In genomic region chr2:101508116-101508515, GRCm38 (mm10) we compare ENCODE assay signal across 18 mouse cellular contexts.
A peak's percentile ranks its signal among the peaks of the same experiment; 100 is the strongest.
DNase-seq lines count a peak whose midpoint lies in the region; ATAC-seq and TF ChIP-seq lines count a peak whose summit lies in the region.
"Had no signal": no experiment of that assay in that cellular context is flagged by ENCODE, and none has a peak within 500 bp of the region (broad histone marks: within the 10 kb centered on the region; RNA-seq: fewer than 3 reads in every experiment).

No protein-coding gene starts in this region.

- no peak overlapping the region for H3K4me2 ChIP-seq in forebrain, postnatal 0 days (ENCODE audit: low read depth)
- H3K4me2 ChIP-seq in lung, embryonic 14.5 days: no peak overlapping the region
- H3K4me2 ChIP-seq: embryonic facial prominence, embryonic 12.5 days; forebrain, embryonic 12.5 days had no signal

- H3K4me1 ChIP-seq in forebrain, postnatal 0 days (ENCODE audit: insufficient read depth): no peaks in the 10 kb centered on the region
- H3K4me1 ChIP-seq in forebrain, embryonic 10.5 days: no peaks in the 10 kb centered on the region
- no peaks in the 10 kb centered on the region for H3K4me1 ChIP-seq in lung, embryonic 14.5 days (ENCODE audit: insufficient read depth)
- H3K4me1 ChIP-seq: embryonic facial prominence, embryonic 10.5 days; embryonic facial prominence, embryonic 12.5 days; forebrain, embryonic 12.5 days had no signal

- no peaks in the 10 kb centered on the region for H3K36me3 ChIP-seq in forebrain, postnatal 0 days (ENCODE audit: insufficient read depth)
- H3K36me3 ChIP-seq in forebrain, embryonic 10.5 days (replicated peaks): no peaks in the 10 kb centered on the region
- no peaks in the 10 kb centered on the region for H3K36me3 ChIP-seq in lung, embryonic 14.5 days (ENCODE audit: insufficient read depth)
- H3K36me3 ChIP-seq: embryonic facial prominence, embryonic 10.5 days; embryonic facial prominence, embryonic 12.5 days; forebrain, embryonic 12.5 days had no signal

- H3K27ac ChIP-seq in forebrain, postnatal 0 days (ENCODE audit: low read depth, low read length): no peak overlapping the region
- no peak overlapping the region for H3K27ac ChIP-seq in forebrain, embryonic 10.5 days
- H3K27ac ChIP-seq in lung, embryonic 14.5 days (ENCODE audit: low read depth): no peak overlapping the region
- H3K27ac ChIP-seq: embryonic facial prominence, embryonic 10.5 days; embryonic facial prominence, embryonic 12.5 days; forebrain, embryonic 12.5 days had no signal

- H3K4me3 ChIP-seq in forebrain, postnatal 0 days (ENCODE audit: low read depth, low read length): no peak overlapping the region
- H3K4me3 ChIP-seq in forebrain, embryonic 10.5 days: no peak overlapping the region
- no peak overlapping the region for H3K4me3 ChIP-seq in lung, embryonic 14.5 days (ENCODE audit: low read depth, low read length)
- H3K4me3 ChIP-seq: embryonic facial prominence, embryonic 10.5 days; embryonic facial prominence, embryonic 12.5 days; forebrain, embryonic 12.5 days had no signal

- TF ChIP-seq CTCF in forebrain, postnatal 0 days (IDR thresholded peaks at IDR 0.05; ENCODE audit: low read depth): no peak
- TF ChIP-seq CTCF in lung, embryonic 14.5 days (IDR thresholded peaks at IDR 0.05; ENCODE audit: low read depth): no peak
- no peak for TF ChIP-seq CTCF in brain, embryonic 14.5 days (IDR thresholded peaks at IDR 0.05; ENCODE audit: borderline replicate concordance, extremely low read depth, insufficient read depth, insufficient read length)

- H3K9ac ChIP-seq in forebrain, postnatal 0 days: no peak overlapping the region
- no peak overlapping the region for H3K9ac ChIP-seq in lung, embryonic 14.5 days
- H3K9ac ChIP-seq: embryonic facial prominence, embryonic 12.5 days; forebrain, embryonic 12.5 days had no signal

- ATAC-seq in forebrain, postnatal 0 days: no peak
- no peak for ATAC-seq in lung, embryonic 14.5 days (ENCODE audit: insufficient read depth)
- ATAC-seq: forebrain, embryonic 16.5 days had no signal

- no peak for TF ChIP-seq POLR2A in brain, embryonic 14.5 days (IDR thresholded peaks at IDR 0.05; ENCODE audit: borderline replicate concordance, extremely low read depth, insufficient read depth, insufficient read length, poor library complexity, severe bottlenecking)

- no peaks in the 10 kb centered on the region for H3K9me3 ChIP-seq in forebrain, postnatal 0 days (ENCODE audit: low read length)
- no peaks in the 10 kb centered on the region for H3K9me3 ChIP-seq in forebrain, embryonic 10.5 days
- no peaks in the 10 kb centered on the region for H3K9me3 ChIP-seq in lung, embryonic 14.5 days (ENCODE audit: low read depth, low read length)
- H3K9me3 ChIP-seq: embryonic facial prominence, embryonic 10.5 days; embryonic facial prominence, embryonic 12.5 days; forebrain, embryonic 12.5 days had no signal

- no peaks in the 10 kb centered on the region for H3K27me3 ChIP-seq in forebrain, postnatal 0 days (ENCODE audit: insufficient read depth, low read length)
- H3K27me3 ChIP-seq in forebrain, embryonic 10.5 days (ENCODE audit: poor library complexity, severe bottlenecking): no peaks in the 10 kb centered on the region
- H3K27me3 ChIP-seq in lung, embryonic 14.5 days (ENCODE audit: insufficient read depth, low read length): no peaks in the 10 kb centered on the region
- H3K27me3 ChIP-seq: embryonic facial prominence, embryonic 12.5 days; forebrain, embryonic 12.5 days had no signal

- DNase-seq in cerebellum, postnatal 14 days: peak; percentile 8 to 9
- no peak for DNase-seq in cerebellum, postnatal 36 days
- DNase-seq in forebrain, postnatal 0 days: peak; percentile 20
- DNase-seq in forebrain, embryonic 10.5 days (ENCODE audit: extremely low spot score, low spot score): no peak
- peak; percentile 54 for DNase-seq in lung, embryonic 14.5 days
- no peak for DNase-seq in lung, postnatal 10 days
- DNase-seq in brain, embryonic 14.5 days (ENCODE audit: low read depth): peak; percentile 48
- DNase-seq in spleen, postnatal 14 days (ENCODE audit: low spot score in 2 of 2): no peak
- DNase-seq: adrenal gland, adult 2 months; adrenal gland, postnatal 10 days; adrenal gland, postnatal 25 days; cerebellum, adult 18-20 months; cerebellum, adult 8-10 months; cerebellum, adult 9-11 months had no signal

Comparison
In these comparisons a context has a peak if more than half of its experiments do, and no peak if none do; other contexts are left out.
1. DNase-seq: peak in cerebellum, postnatal 14 days (2 of 2), forebrain, postnatal 0 days (single experiment), lung, embryonic 14.5 days (single experiment) and brain, embryonic 14.5 days (single experiment); none in cerebellum, postnatal 36 days (0 of 2), forebrain, embryonic 10.5 days (single experiment), lung, postnatal 10 days (single experiment) and spleen, postnatal 14 days (0 of 2).